Mouse (Mus musculus) heart, embryonic 14.5 days (tissue): ENCODE data around the gene Klrb1f. TPM values are rescaled to one million over a fixed set of nuclear protein-coding genes. Genes with fewer than 3 reads are reported as not detected.

ENCODE experiments used
- ATAC-seq: fragments of 200-750 bp; cut with Nextera tagmentation; 2 replicates; pipeline ENCODE4 v1.8.0; 2017; ENCODE audit warnings: low read depth, moderate TSS enrichment; ENCODE audit not compliant: insufficient number of reproducible peaks, insufficient read depth, low FRiP score
- H3K27ac ChIP-seq, 2 experiments: fragments of 200-500 bp in 1 of 2; fragments of 300-500 bp in 1 of 2; sonication (generic) in 1 of 2; replicated peaks in 1 of 2; 2 replicates each; pipeline ENCODE4 v1.5.1; 2012 to 2014; ENCODE audit warnings: low read depth in 2 of 2, low read length in 2 of 2, control low read depth in 1 of 2, mild to moderate bottlenecking in 1 of 2, mixed read lengths in 1 of 2; ENCODE audit not compliant: control insufficient read depth in 1 of 2, insufficient read depth in 1 of 2
- H3K27me3 ChIP-seq: fragments of 300-500 bp; sonication (generic); 2 replicates; pipeline ENCODE4 v1.6.1; 2014; ENCODE audit warnings: mild to moderate bottlenecking, low read length, control low read depth; ENCODE audit not compliant: control insufficient read depth, insufficient read depth
- H3K36me3 ChIP-seq: fragments of 300-500 bp; sonication (generic); 2 replicates; pipeline ENCODE4 v1.6.1; 2014; ENCODE audit warnings: mild to moderate bottlenecking, control low read depth, low read length, mixed read lengths; ENCODE audit not compliant: control insufficient read depth, insufficient read depth
- H3K4me1 ChIP-seq, 2 experiments: fragments of 200-500 bp in 1 of 2; fragments of 300-500 bp in 1 of 2; sonication (generic) in 1 of 2; 2 replicates each; pipeline ENCODE4 v1.6.1; 2012 to 2014; ENCODE audit warnings: low read length in 2 of 2, control low read depth in 1 of 2, mixed read lengths in 1 of 2; ENCODE audit not compliant: control insufficient read depth in 2 of 2, insufficient read depth in 2 of 2
- H3K4me2 ChIP-seq: fragments of 300-500 bp; sonication (generic); 2 replicates; pipeline ENCODE4 v1.6.1; 2014; ENCODE audit warnings: mild to moderate bottlenecking, low read length
- H3K4me3 ChIP-seq, 2 experiments: fragments of 200-500 bp in 1 of 2; fragments of 300-500 bp in 1 of 2; sonication (generic) in 1 of 2; 2 replicates each; pipeline ENCODE4 v1.5.1; 2012 to 2014; ENCODE audit warnings: low read length in 2 of 2, mild to moderate bottlenecking in 2 of 2, control low read depth in 1 of 2, low read depth in 1 of 2, moderate library complexity in 1 of 2; ENCODE audit not compliant: control insufficient read depth in 1 of 2, insufficient read depth in 1 of 2
- H3K9ac ChIP-seq: fragments of 300-500 bp; sonication (generic); 2 replicates; pipeline ENCODE4 v1.6.1; 2014; ENCODE audit warnings: mild to moderate bottlenecking, low read length
- H3K9me3 ChIP-seq: fragments of 300-500 bp; sonication (generic); 2 replicates; pipeline ENCODE4 v1.6.1; 2016; ENCODE audit warnings: low read length, control low read depth; ENCODE audit not compliant: control insufficient read depth
- WGBS: fragments of 180-500 bp; shearing (Covaris S2); extraction: QIAGEN DNeasy Blood & Tissue Kit; methylation state at CpG from one replicate; pipeline ENCODE4 v1.1.7; 2014; 5-methylcytosine and 5-hydroxymethylcytosine counted together
- polyA plus RNA-seq: library from polyadenylated mRNA; unstranded; fragments of >200 nt; fragmentation: Nextera tagmentation; extraction: Ambion mirVana; gene quantifications from 2 replicates; pipeline ENCODE4 v1.2.1, GENCODE M21; 2014

Gene Klrb1f
- polyA plus RNA-seq, 1 experiment from 2014 or later = 0.27 TPM

DNA sequence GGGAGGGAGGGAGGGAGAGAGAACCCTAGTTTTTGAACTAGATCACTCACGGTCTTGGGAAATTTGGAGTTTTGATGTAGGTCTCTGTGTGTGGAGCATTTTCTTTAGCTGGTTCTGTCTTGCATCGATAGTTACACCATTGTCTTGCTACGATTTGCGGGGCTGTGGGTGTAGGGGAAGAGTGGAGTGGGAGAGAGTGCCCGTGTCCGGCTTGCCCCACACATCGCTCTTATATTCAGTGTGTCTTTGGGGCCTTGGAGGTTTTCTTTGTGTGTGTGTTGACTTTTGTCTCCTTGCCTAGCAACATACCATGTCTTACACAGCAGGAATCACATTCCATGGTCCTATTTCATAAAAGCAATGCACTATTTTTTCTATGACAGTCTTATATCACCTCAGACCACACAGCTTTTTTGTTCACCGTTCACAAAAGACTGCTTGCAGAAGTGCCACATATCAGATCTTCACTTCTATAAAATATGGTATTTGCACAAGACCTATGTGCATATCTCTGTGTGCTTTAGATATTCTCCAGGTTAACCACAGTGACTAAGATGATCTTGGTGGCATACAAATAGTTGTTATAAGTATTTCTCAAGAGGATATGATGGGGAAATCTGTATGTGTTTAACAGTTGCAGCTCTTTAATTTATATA lies 4.0 kb downstream of the Klrb1f start:
- no peak for ATAC-seq
- Histone ChIP-seq H3K4me3 (peak overlapping the region; percentile 6 to 32; a peak in 3 of 4 replicates), H3K4me2 (peak overlapping the region; percentile 68), H3K27me3 (no peaks in the 10 kb centered on the region), H3K9ac (peak overlapping the region; percentile 56; the same call in 1 of the 2 replicates), H3K4me1 (no peaks in the 10 kb centered on the region), H3K9me3 (no peaks in the 10 kb centered on the region), H3K36me3 (no peaks in the 10 kb centered on the region), H3K27ac (no peak overlapping the region)
- WGBS = 4% methylated on average over 8 of the region's 8 CpGs

DNA sequence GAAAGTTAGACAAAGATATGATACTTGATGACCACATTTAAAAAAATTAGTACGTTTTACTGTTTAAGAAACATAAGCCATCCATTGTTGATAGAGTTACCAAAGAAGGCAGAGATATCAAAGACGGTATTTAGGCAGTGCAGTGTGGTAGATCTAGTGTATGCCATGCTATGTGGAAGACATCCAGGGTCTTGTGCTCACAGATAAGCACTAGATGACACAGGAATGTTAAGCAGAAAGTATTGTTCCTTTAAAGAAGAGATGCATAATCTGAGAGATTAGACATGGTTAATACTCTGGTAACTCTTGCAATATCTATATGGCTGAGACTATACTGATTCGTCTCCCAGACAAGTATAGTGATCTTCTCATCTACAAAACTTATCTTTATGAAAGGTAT lies 5.4 kb downstream of the Klrb1f start:
- Histone ChIP-seq H3K4me2 (no peak overlapping the region), H3K36me3 (no peaks in the 10 kb centered on the region), H3K27me3 (no peaks in the 10 kb centered on the region), H3K9me3 (no peaks in the 10 kb centered on the region), H3K27ac (no peak overlapping the region), H3K9ac (no peak overlapping the region), H3K4me1 (no peaks in the 10 kb centered on the region), H3K4me3 (no peak overlapping the region)
- no peak for ATAC-seq
- 62% methylated on average over 3 of the region's 3 CpGs for WGBS

DNA sequence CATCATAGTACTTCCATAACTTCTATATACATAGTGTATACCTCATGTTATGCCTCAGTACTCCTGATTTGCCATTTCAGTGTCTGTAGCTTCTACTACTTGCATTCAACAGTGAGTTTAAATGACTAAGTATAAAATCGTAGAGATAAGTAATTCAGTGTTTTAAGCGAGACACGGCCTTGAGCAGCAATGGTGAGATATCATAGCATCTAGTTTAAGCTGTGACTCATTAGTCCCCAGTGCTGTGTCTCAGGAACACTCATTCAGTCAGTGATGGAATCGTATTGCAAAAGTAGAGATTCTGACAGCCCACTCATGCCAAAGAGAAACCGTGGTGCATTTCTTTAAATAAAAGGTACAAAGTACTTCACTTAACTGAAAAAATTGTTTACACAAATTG lies 6.0 kb downstream of the Klrb1f start:
- ATAC-seq = no peak
- 72% methylated on average over 5 of the region's 5 CpGs for WGBS
- no peak overlapping the region for H3K4me3 ChIP-seq

DNA sequence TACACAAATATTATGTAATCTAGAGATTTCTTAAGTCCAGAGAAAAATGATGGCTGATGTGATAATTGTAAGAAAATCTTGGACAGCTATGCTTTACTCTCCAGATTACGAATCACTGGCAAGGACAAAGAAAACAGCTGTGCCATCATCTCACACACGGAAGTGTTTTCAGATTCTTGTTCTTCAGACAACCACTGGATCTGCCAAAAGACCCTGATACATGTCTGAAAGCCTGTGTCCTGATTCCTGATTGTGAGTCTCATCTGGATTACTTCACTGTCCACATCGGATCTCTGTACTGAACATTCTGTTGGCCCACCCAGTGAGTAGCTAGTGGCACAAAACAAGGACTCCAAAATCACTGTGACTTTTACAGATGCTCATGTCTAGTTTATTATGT lies 10.5 kb downstream of the Klrb1f start:
- no peak for ATAC-seq
- no peak overlapping the region for H3K4me3 ChIP-seq
- no peak overlapping the region for H3K9ac ChIP-seq
- no peak overlapping the region for H3K4me2 ChIP-seq
- no peaks in the 10 kb centered on the region for H3K4me1 ChIP-seq
- H3K27me3 ChIP-seq = no peaks in the 10 kb centered on the region
- H3K36me3 ChIP-seq = no peaks in the 10 kb centered on the region
- 77% methylated on average over 3 of the region's 3 CpGs for WGBS
- no peaks in the 10 kb centered on the region for H3K9me3 ChIP-seq
- no peak overlapping the region for H3K27ac ChIP-seq

More for the DNA sequence above, 6.0 kb downstream of the Klrb1f start:
- Histone ChIP-seq H3K27me3 (no peaks in the 10 kb centered on the region), H3K9me3 (no peaks in the 10 kb centered on the region), H3K27ac (no peak overlapping the region), H3K9ac (no peak overlapping the region), H3K4me1 (no peaks in the 10 kb centered on the region), H3K4me2 (no peak overlapping the region), H3K36me3 (no peaks in the 10 kb centered on the region)

DNA sequence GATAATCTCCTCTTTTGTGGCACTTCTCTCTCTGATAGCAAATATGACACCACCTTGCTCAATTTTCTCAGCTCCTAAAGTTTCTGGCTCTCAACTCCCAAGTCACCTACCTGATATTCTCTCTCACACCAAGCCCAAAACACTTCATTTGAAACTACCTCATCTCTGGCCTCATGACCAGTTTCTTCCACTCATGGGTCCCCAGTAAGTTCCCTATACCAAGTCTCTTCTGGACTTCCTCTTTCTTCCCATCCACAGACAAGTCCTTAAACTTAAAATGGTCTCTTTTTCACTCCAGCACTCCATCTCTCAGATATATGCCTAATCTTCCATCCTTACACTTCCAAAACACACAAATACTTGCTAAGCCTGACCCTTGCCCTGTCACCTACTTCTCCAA lies 12.3 kb downstream of the Klrb1f start:
- no peak overlapping the region for H3K4me2 ChIP-seq
- no peak overlapping the region for H3K9ac ChIP-seq
- no peak overlapping the region for H3K27ac ChIP-seq
- no peak overlapping the region for H3K4me3 ChIP-seq
- H3K36me3 ChIP-seq = no peaks in the 10 kb centered on the region
- no peaks in the 10 kb centered on the region for H3K4me1 ChIP-seq
- ATAC-seq = no peak
- H3K27me3 ChIP-seq = no peaks in the 10 kb centered on the region
- H3K9me3 ChIP-seq = no peaks in the 10 kb centered on the region

DNA sequence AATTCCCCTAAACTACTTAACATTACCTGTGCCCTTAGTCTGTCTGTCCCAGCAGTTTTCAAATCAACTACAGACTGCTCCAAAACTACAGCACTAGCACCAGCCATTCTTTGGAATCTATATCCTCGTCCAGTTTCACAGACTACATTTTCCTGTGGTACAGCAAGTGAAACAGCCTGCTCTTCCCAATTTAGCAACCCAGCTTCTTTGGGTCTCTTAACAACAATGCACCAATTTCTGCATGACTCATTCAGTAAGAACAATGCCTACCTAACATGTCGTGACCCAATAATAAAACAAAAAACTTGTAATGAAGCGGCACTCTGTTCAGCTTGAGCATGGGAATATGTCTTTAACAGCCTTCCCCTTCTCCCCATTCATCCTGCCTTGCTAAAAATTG lies 19.7 kb downstream of the Klrb1f start:
- no peaks in the 10 kb centered on the region for H3K27me3 ChIP-seq
- no peak overlapping the region for H3K4me3 ChIP-seq
- no peak overlapping the region for H3K9ac ChIP-seq
- H3K36me3 ChIP-seq = no peaks in the 10 kb centered on the region
- no peak overlapping the region for H3K4me2 ChIP-seq
- H3K27ac ChIP-seq = no peak overlapping the region
- H3K9me3 ChIP-seq = no peaks in the 10 kb centered on the region
- ATAC-seq = no peak
- WGBS = 63% methylated on average over 3 of the region's 3 CpGs
- no peaks in the 10 kb centered on the region for H3K4me1 ChIP-seq

DNA sequence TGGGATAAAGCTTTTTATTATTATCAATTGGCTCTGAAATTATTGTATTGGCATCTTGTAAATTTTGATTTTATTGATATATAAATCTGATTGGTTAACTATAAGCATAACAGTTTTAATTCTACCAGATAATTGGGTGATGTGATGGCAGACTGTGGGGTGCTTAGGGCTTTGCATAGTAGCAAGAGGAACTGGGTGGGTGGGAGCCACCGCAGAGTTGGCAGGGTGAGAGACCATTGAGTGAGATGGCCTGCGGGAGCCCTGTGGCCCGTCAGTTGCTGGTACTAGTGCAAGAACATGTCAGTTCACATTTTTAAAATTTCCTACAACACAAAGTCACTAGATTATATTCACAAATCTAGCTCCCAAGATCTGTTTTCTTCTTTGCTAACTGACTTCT lies 20.2 kb downstream of the Klrb1f start:
- Histone ChIP-seq H3K4me1 (no peaks in the 10 kb centered on the region), H3K9ac (no peak overlapping the region), H3K9me3 (no peaks in the 10 kb centered on the region), H3K4me2 (no peak overlapping the region), H3K4me3 (no peak overlapping the region), H3K27ac (no peak overlapping the region), H3K36me3 (no peaks in the 10 kb centered on the region), H3K27me3 (no peaks in the 10 kb centered on the region)
- 88% methylated on average over 3 of the region's 3 CpGs for WGBS
- ATAC-seq = no peak

DNA sequence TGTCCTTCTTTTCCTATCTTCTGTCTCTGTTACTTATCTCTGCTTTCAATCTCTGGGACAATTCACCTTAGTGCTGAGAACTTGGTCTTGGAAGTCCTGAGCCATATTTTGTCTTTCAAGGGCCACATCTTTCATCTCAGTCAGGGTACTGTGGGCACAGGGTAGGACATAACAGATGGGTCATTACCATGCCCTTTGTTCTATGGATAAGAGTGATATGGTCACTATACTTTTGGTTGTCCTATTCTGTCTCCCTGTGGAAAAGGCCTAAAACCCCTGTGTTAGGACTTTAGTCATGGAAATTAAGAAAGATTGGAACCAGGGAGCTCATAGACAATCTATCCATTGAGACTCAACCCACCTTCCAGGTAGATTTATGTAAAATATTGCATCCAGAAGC lies 20.8 kb downstream of the Klrb1f start:
- Histone ChIP-seq H3K36me3 (no peaks in the 10 kb centered on the region), H3K27me3 (no peaks in the 10 kb centered on the region), H3K9me3 (no peaks in the 10 kb centered on the region), H3K4me2 (no peak overlapping the region), H3K4me1 (no peaks in the 10 kb centered on the region), H3K27ac (no peak overlapping the region), H3K9ac (no peak overlapping the region), H3K4me3 (no peak overlapping the region)
- no peak for ATAC-seq
